Mouse (Mus musculus) spleen, adult 12 weeks (tissue): ENCODE measurements around the gene Vmn1r170.
"Not testable (repeated sequence)": the region's sequence is repeated elsewhere in the genome, so short reads cannot be mapped to it uniquely, and the experiment has no call there.

ENCODE experiments used
- DNase-seq: peaks from one replicate; pipeline ENCODE4 v3.0.0; 2022; ENCODE audit warnings: low spot score

The Vmn1r170 gene

GRCm38 (mm10) chr7:23605875-23606274, at the start of gene Vmn1r170:
TSS of gene Vmn1r170 (plus strand) at chr7:23606175.
- DNase-seq, result not testable (repeated sequence)

- DNase-seq, result not testable (repeated sequence)
Measured at GRCm38 (mm10) chr7:23575226-23575625, 30.7 kb upstream of the Vmn1r170 start, which contains the start of gene Vmn1r169. TSS of gene Vmn1r169 (plus strand) at chr7:23575526.

DNA sequence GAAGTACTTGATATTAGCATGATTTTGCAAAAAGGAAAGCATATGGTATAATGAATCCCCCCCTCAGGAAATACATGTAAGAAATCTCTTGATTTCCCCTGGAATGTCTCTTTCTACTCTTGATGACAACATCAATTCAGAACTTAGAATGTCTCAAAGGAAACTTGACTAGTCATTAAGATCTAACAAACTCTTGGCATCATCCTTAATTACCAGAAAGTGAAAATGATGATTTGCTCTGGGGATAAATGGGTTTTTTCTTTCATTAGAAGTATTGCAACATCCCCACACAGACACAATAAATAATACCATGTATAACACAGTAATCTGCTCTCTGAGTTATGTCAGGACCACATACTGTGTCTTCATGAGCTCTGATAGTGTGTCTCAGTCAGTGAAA, 24.4 kb downstream of the Vmn1r170 start, which contains the start of gene Vmn1r171:
TSS of gene Vmn1r171 (plus strand) at position 301 of the 400 bp plus-strand sequence.
- DNase-seq, result no peak
